Mouse (Mus musculus) stomach, postnatal 0 days (tissue): ENCODE results near the gene Brinp2.

Experiments
- CTCF ChIP-seq: IDR thresholded peaks from 2 replicates; pipeline ENCODE4 v1.5.1; 2016; ENCODE audit warnings: antibody characterized with exemption, low read depth, mild to moderate bottlenecking, moderate library complexity
- EP300 ChIP-seq: optimal IDR thresholded peaks from 2 replicates; pipeline ENCODE3; 2016; ENCODE audit warnings: antibody characterized with exemption

GRCm38 (mm10) chr1:158328126-158328525 lies 28.0 kb downstream of the Brinp2 start:
- TF ChIP-seq CTCF, result no peak
- TF ChIP-seq EP300, result no peak
